Mouse (Mus musculus): Measurements from ENCODE around the gene Rabgap1l. TPM values are rescaled to one million over a fixed set of nuclear protein-coding genes. Genes with fewer than 3 reads are reported as not detected.

Rabgap1l gene
- polyA plus RNA-seq, 1 experiment from 2014 or later = 93.4 TPM

GRCm38 (mm10) chr1:160306866-160307616 lies 486.0 kb downstream of the Rabgap1l start:
- no peaks in the 10 kb centered on the region for H3K9me3 ChIP-seq (replicated peaks; ENCODE audit: control insufficient read depth, low read length)
- H3K36me3 ChIP-seq (ENCODE audit: control insufficient read depth, insufficient read depth) = no peaks in the 10 kb centered on the region
- no peak overlapping the region for H3K27ac ChIP-seq (ENCODE audit: low read length)
- no peaks in the 10 kb centered on the region for H3K27me3 ChIP-seq (ENCODE audit: control insufficient read depth, insufficient read depth, low read length)
- ATAC-seq (replicated peaks; ENCODE audit: extremely low read depth, insufficient read depth, low FRiP score) = peak; percentile 50; the same call in 1 of the 2 replicates
- peak overlapping the region; percentile 3 for H3K4me2 ChIP-seq (ENCODE audit: low read depth, low read length)
- H3K4me3 ChIP-seq (ENCODE audit: low read length) = peak overlapping the region; percentile 5; the same call in 1 of the 2 replicates
- 45% methylated on average over 10 of the region's 10 CpGs for WGBS
- H3K4me1 ChIP-seq (ENCODE audit: control insufficient read depth, insufficient read depth, low read length) = peaks cover 19% of the 10 kb centered on the region
- no peak overlapping the region; the same call in 1 of the 2 replicates for H3K9ac ChIP-seq (ENCODE audit: low read length)

DNA sequence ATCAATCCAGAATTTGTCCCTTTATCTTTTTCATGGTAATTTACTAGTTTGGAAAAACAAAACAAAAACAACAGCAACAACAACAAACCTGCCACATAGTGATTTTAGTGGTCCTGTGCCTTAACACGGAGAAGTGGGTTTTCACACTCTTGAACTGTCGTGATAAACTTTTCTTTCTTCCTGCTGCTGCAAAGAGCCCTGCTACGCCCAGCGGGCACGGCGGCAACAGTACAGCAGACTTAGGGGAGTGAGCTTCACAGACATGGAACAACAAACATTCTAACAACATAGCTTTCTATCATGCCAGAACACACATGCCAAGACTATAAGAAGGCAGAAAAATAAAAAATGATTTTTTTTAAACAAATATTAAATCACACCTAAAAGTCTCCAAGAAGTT lies 486.7 kb downstream of the Rabgap1l start:
- no peak overlapping the region for H3K9ac ChIP-seq (ENCODE audit: low read length)
- H3K4me2 ChIP-seq (ENCODE audit: low read depth, low read length) = no peak overlapping the region
- H3K27ac ChIP-seq (ENCODE audit: low read length) = no peak overlapping the region
- no peaks in the 10 kb centered on the region for H3K9me3 ChIP-seq (replicated peaks; ENCODE audit: control insufficient read depth, low read length)
- H3K36me3 ChIP-seq (ENCODE audit: control insufficient read depth, insufficient read depth) = no peaks in the 10 kb centered on the region
- no peaks in the 10 kb centered on the region for H3K27me3 ChIP-seq (ENCODE audit: control insufficient read depth, insufficient read depth, low read length)
- no peak for ATAC-seq (replicated peaks; ENCODE audit: extremely low read depth, insufficient read depth, low FRiP score)
- peaks cover 20% of the 10 kb centered on the region for H3K4me1 ChIP-seq (ENCODE audit: control insufficient read depth, insufficient read depth, low read length)
- WGBS = 50% methylated on average over 6 of the region's 6 CpGs
- H3K4me3 ChIP-seq (ENCODE audit: low read length) = peak overlapping the region; percentile 24; the same call in 1 of the 2 replicates

- Histone ChIP-seq H3K4me3 (ENCODE audit: low read length) (no peak overlapping the region), H3K4me1 (ENCODE audit: control insufficient read depth, insufficient read depth, low read length) (peaks cover 20% of the 10 kb centered on the region), H3K27me3 (ENCODE audit: control insufficient read depth, insufficient read depth, low read length) (no peaks in the 10 kb centered on the region), H3K4me2 (ENCODE audit: low read depth, low read length) (no peak overlapping the region), H3K36me3 (ENCODE audit: control insufficient read depth, insufficient read depth) (no peaks in the 10 kb centered on the region), H3K27ac (ENCODE audit: low read length) (no peak overlapping the region), H3K9me3 (replicated peaks; ENCODE audit: control insufficient read depth, low read length) (no peaks in the 10 kb centered on the region), H3K9ac (ENCODE audit: low read length) (no peak overlapping the region)
- 72% methylated on average over 1 of the region's 1 CpGs for WGBS
- no peak for ATAC-seq (replicated peaks; ENCODE audit: extremely low read depth, insufficient read depth, low FRiP score)
Observed at GRCm38 (mm10) chr1:160305826-160306225, 487.2 kb downstream of the Rabgap1l start.

- Histone ChIP-seq H3K4me2 (ENCODE audit: low read depth, low read length) (no peak overlapping the region), H3K36me3 (ENCODE audit: control insufficient read depth, insufficient read depth) (no peaks in the 10 kb centered on the region), H3K4me3 (ENCODE audit: low read length) (no peak overlapping the region), H3K9ac (ENCODE audit: low read length) (no peak overlapping the region), H3K27ac (ENCODE audit: low read length) (no peak overlapping the region), H3K27me3 (ENCODE audit: control insufficient read depth, insufficient read depth, low read length) (no peaks in the 10 kb centered on the region), H3K9me3 (replicated peaks; ENCODE audit: control insufficient read depth, low read length) (no peaks in the 10 kb centered on the region), H3K4me1 (ENCODE audit: control insufficient read depth, insufficient read depth, low read length) (peaks cover 24% of the 10 kb centered on the region)
- WGBS = 78% methylated on average over 6 of the region's 6 CpGs
- ATAC-seq (replicated peaks; ENCODE audit: extremely low read depth, insufficient read depth, low FRiP score) = no peak
Observed at GRCm38 (mm10) chr1:160304969-160305498, 488.0 kb downstream of the Rabgap1l start.

- Histone ChIP-seq H3K9ac (ENCODE audit: low read length) (no peak overlapping the region), H3K4me2 (ENCODE audit: low read depth, low read length) (no peak overlapping the region), H3K4me1 (ENCODE audit: control insufficient read depth, insufficient read depth, low read length) (peaks cover 18% of the 10 kb centered on the region), H3K27ac (ENCODE audit: low read length) (no peak overlapping the region; the same call in 1 of the 2 replicates), H3K9me3 (replicated peaks; ENCODE audit: control insufficient read depth, low read length) (no peaks in the 10 kb centered on the region), H3K36me3 (ENCODE audit: control insufficient read depth, insufficient read depth) (no peaks in the 10 kb centered on the region), H3K4me3 (ENCODE audit: low read length) (no peak overlapping the region), H3K27me3 (ENCODE audit: control insufficient read depth, insufficient read depth, low read length) (no peaks in the 10 kb centered on the region)
- no peak for ATAC-seq (replicated peaks; ENCODE audit: extremely low read depth, insufficient read depth, low FRiP score)
- 64% methylated on average over 1 of the region's 1 CpGs for WGBS
Observed at GRCm38 (mm10) chr1:160302268-160302667, 490.7 kb downstream of the Rabgap1l start.

DNA sequence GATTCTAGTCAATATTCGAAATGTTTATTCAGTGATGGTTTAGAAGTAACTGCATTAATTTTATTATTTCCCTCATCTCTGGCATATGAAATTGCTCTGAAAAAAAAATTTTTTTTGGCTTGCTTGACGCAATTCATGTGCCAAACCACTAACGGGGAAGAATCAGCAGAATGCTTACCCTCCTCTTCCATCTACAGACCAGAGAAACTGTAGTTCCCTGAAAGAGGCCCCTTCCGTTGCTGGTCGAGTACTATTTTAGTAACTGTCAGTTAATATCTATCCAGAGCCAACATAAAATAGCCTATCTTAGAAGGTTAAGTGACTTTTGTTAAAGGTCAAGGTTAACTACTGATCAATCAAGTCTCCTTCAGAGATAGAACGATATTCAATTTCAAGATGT lies 491.9 kb downstream of the Rabgap1l start:
- no peak overlapping the region; the same call in 1 of the 2 replicates for H3K4me2 ChIP-seq (ENCODE audit: low read depth, low read length)
- no peak overlapping the region for H3K4me3 ChIP-seq (ENCODE audit: low read length)
- 46% methylated on average over 6 of the region's 6 CpGs for WGBS
- H3K36me3 ChIP-seq (ENCODE audit: control insufficient read depth, insufficient read depth) = no peaks in the 10 kb centered on the region
- H3K27me3 ChIP-seq (ENCODE audit: control insufficient read depth, insufficient read depth, low read length) = no peaks in the 10 kb centered on the region
- peaks cover 18% of the 10 kb centered on the region for H3K4me1 ChIP-seq (ENCODE audit: control insufficient read depth, insufficient read depth, low read length)
- no peaks in the 10 kb centered on the region for H3K9me3 ChIP-seq (replicated peaks; ENCODE audit: control insufficient read depth, low read length)
- no peak overlapping the region for H3K9ac ChIP-seq (ENCODE audit: low read length)
- ATAC-seq (replicated peaks; ENCODE audit: extremely low read depth, insufficient read depth, low FRiP score) = no peak; the same call in 1 of the 2 replicates
- peak overlapping the region; percentile 56; the same call in 1 of the 2 replicates for H3K27ac ChIP-seq (ENCODE audit: low read length)

DNA sequence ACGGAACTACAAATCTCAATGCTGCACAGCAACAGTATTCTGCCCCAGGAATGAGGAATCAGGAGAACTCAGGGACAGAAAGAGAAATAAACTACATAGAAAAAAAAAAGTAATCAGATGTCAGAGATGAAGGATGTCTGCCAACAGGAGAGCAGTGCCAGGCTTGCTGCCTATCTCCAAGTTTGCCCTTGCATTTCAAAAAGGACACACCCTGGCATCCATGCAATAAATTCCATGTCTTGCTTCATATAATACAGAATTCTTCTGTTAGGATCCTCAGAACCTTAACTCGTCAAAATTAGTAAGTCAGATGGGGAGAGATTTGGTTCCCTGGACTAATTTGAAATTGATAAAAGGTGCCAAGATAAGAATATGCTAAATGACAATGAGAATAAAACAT lies 492.3 kb downstream of the Rabgap1l start:
- no peak overlapping the region for H3K4me2 ChIP-seq (ENCODE audit: low read depth, low read length)
- H3K27ac ChIP-seq (ENCODE audit: low read length) = no peak overlapping the region
- H3K4me1 ChIP-seq (ENCODE audit: control insufficient read depth, insufficient read depth, low read length) = peaks cover 18% of the 10 kb centered on the region
- WGBS = 81% methylated on average over 2 of the region's 2 CpGs
- H3K9ac ChIP-seq (ENCODE audit: low read length) = no peak overlapping the region
- no peaks in the 10 kb centered on the region for H3K9me3 ChIP-seq (replicated peaks; ENCODE audit: control insufficient read depth, low read length)
- no peak overlapping the region for H3K4me3 ChIP-seq (ENCODE audit: low read length)
- ATAC-seq (replicated peaks; ENCODE audit: extremely low read depth, insufficient read depth, low FRiP score) = no peak
- H3K27me3 ChIP-seq (ENCODE audit: control insufficient read depth, insufficient read depth, low read length) = no peaks in the 10 kb centered on the region
- H3K36me3 ChIP-seq (ENCODE audit: control insufficient read depth, insufficient read depth) = no peaks in the 10 kb centered on the region

DNA sequence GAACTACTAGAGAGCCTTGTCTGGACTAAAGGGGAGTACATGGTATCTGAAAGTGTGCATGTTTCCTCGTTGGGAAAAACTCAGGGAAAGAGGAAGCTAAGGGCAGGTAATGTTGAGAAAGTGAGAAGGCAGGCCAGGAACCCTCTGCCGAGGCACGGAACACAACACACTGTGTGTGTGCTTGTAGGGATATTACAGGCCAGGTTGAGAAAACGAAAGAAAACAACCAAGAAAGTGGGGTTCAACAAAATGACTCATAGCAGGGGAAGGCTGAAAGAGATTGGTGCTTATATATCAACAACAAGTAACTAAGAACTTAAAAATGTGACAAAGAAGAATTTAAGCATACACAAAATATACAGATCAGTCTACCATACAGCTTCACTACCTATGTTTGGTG lies 493.0 kb downstream of the Rabgap1l start:
- Histone ChIP-seq H3K9me3 (replicated peaks; ENCODE audit: control insufficient read depth, low read length) (no peaks in the 10 kb centered on the region), H3K4me3 (ENCODE audit: low read length) (no peak overlapping the region), H3K4me2 (ENCODE audit: low read depth, low read length) (no peak overlapping the region), H3K36me3 (ENCODE audit: control insufficient read depth, insufficient read depth) (no peaks in the 10 kb centered on the region), H3K27me3 (ENCODE audit: control insufficient read depth, insufficient read depth, low read length) (no peaks in the 10 kb centered on the region), H3K27ac (ENCODE audit: low read length) (no peak overlapping the region), H3K4me1 (ENCODE audit: control insufficient read depth, insufficient read depth, low read length) (peaks cover 18% of the 10 kb centered on the region), H3K9ac (ENCODE audit: low read length) (no peak overlapping the region)
- whole genome bisulfite sequencing = 79% methylated on average over 4 of the region's 4 CpGs
- ATAC-seq (replicated peaks; ENCODE audit: extremely low read depth, insufficient read depth, low FRiP score) = no peak

GRCm38 (mm10) chr1:160298893-160299292 lies 494.1 kb downstream of the Rabgap1l start:
- Histone ChIP-seq H3K9ac (ENCODE audit: low read length) (no peak overlapping the region), H3K4me3 (ENCODE audit: low read length) (no peak overlapping the region), H3K9me3 (replicated peaks; ENCODE audit: control insufficient read depth, low read length) (no peaks in the 10 kb centered on the region), H3K36me3 (ENCODE audit: control insufficient read depth, insufficient read depth) (no peaks in the 10 kb centered on the region), H3K27me3 (ENCODE audit: control insufficient read depth, insufficient read depth, low read length) (no peaks in the 10 kb centered on the region), H3K4me2 (ENCODE audit: low read depth, low read length) (no peak overlapping the region), H3K27ac (ENCODE audit: low read length) (no peak overlapping the region), H3K4me1 (ENCODE audit: control insufficient read depth, insufficient read depth, low read length) (peaks cover 15% of the 10 kb centered on the region)
- WGBS = 79% methylated on average over 1 of the region's 1 CpGs
- no peak for ATAC-seq (replicated peaks; ENCODE audit: extremely low read depth, insufficient read depth, low FRiP score)

All from heart, embryonic 16.5 days (tissue).